Mouse (Mus musculus) A20 (cell line): ENCODE measurements around the gene Hps4.
"Not testable (repeated sequence)": the region's sequence is repeated elsewhere in the genome, so short reads cannot be mapped to it uniquely, and the experiment has no call there.

Source experiments
- DNase-seq: peaks from one replicate; pipeline ENCODE4 v3.0.0-alpha.2; 2011; ENCODE audit warnings: low read depth, low spot score

Hps4 gene

DNA sequence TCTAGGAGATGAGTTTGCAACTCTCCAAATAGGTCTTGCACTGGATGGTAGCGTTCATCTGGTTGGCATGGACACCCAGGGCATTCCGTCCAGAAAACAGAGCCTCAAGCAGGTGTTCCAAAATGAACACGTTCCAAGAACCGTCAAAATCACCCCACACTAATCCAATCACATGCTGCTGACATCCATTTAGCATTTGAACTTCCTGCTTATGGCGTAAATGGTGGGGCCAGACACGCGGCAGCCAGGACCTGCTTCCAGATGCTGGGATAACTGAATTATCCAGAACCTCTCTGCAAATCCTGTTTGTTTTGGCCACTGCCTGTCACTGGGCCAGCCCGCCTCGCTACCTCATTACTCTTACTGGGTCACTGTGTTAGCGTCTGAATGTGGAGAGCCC lies 56.4 kb downstream of the Hps4 start:
- DNase-seq: no peak

DNA sequence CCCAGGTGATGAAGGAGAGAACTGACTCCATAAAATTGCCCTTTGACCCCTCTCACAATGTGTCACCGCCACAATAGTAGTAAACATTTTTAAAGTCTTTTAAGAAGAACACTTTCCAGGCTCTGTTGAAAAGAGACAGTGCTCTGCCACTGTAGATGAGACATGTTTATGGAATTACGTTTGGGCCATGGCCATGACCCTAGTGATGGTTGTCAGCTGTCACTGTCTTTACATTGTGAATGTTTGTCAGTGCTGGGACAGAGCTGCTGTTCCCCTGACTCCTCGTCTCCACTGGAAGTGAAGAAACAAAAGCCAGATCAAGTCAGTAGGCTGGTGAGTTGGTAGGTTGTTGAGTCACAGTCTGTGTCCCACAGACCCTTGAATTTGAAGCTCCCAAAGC lies 59.6 kb downstream of the Hps4 start:
- no peak for DNase-seq

DNA sequence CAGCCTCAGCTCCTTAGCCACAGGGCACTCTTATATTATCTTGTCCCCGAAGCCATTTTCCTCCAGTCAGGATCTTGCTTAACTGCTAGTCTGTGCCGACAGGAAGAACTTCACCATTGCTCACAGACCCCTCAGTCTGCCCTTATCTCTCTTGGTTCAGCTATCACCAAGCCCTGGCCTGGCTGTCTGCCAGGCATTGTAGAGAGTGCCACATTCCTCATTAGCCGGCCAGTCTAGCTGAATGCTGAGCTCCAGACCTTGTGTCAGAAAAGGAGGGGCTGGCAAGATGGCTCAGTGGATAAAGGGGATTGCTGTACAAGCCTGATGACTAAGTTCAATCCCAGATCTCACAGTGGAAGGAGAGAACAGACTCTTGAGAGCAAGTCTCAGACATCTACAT lies 63.1 kb downstream of the Hps4 start:
- no peak for DNase-seq

DNA sequence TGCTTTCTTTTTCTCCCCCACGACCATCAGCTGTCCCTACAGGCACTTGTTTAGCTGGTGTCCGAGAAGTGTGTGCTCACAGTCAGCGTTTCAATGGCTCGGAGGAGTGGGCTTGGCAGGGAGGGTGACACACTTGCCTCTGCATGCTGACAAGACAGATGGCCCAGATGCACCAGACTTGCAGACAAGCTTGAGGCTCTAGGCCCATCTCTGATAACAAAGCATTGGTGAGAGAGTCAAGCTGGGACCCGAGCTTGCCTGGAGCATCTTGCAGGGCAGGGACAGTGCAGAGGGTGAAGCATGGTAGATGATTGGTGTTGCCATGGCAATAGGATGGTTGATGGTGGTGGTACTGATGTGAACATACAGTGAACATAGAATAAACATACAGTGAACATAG lies 66.4 kb downstream of the Hps4 start:
- DNase-seq: no peak

GRCm38 (mm10) chr5:112411072-112411471 lies 68.2 kb downstream of the Hps4 start:
- DNase-seq: no peak

DNA sequence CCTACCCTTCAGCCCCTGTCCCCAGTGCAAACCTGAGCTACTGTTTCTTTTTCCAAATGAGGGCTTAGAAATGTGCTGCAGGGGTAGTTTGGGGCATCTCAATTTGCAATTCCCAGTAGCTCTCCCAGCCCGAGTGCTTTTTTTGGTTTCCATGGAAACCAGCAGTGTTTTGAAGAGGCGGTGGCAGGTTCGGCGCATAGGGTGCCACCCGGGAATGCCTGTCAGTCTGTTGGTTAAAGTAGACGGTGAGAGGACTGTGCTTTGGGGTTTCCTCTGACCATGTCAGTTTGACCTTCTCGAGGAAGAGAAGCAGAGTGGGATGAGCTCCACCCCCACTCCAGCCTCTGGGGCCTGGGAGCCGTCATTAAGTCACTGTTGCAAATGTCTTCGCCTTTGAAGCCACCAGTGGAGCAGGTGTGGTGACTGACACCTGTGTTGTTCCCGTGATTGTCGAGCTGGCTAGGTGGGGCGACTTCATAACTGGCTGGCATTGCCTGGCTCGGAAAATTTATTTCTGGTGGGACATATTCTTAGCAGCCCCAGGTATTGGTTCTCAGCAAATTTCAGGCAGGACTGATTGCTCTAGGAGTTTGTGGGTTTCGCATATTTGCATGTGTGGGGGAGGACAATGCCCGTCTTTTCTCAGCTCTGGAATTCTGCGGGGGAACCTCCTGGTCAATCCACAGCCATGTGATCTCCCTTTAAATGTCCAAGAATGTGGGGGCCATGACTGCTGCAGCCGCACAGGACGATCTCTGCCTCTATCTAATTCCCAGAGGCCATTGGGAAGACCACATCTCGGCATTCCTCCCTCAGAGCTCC lies 68.8 kb downstream of the Hps4 start:
- DNase-seq: no peak

- not testable (repeated sequence) for DNase-seq
Observed at GRCm38 (mm10) chr5:112412781-112413180, 69.9 kb downstream of the Hps4 start.

DNA sequence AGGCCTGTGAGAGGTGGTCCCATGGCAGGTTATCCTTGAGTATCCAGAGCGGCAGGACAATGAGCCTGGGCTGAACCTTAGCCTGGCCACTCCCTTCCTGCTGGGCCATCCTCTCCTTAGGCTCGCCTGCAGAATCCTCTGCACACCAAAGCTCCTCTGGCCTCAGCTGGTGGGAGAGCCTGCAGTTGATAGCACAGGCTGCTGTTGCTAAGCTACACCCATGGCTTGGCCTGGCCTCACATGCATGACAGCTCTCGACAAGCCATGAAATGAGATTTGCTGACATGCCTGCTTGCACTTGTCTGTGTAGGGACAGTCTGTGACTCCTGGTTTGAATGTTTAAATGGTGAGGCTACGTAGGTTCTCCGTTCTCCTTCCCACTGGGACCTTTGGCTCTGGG lies 73.8 kb downstream of the Hps4 start:
- no peak for DNase-seq

- no peak for DNase-seq
Observed at GRCm38 (mm10) chr5:112418023-112418422, 75.1 kb downstream of the Hps4 start.

GRCm38 (mm10) chr5:112419535-112419934 lies 76.7 kb downstream of the Hps4 start:
- no peak for DNase-seq

DNA sequence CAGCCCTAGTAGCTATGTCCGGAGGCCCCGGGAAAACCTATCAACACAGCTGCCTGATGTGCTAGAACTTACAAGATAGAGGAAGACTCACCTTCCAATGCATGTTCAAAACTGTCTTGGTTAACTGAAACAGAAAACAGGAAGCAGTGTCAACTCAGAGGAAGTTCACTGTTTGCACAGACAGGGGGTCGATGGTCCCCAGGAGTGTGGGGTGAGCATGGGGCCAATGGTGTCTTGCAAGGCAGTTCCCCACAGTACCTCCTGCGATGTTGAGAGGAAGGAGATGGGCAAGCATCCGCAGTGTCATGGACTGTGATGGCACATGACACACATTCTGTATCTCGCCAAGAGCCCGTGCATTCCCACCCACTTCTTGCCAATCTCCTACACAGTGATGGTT lies 83.8 kb downstream of the Hps4 start:
- DNase-seq: peak; percentile 58

- DNase-seq: peak; percentile 64
Observed at GRCm38 (mm10) chr5:112427283-112427682, 84.4 kb downstream of the Hps4 start.
